Mouse (Mus musculus): ENCODE measurements around the gene Awat2.
A peak's percentile ranks its signal among the peaks of the same experiment; 100 is the strongest.

GRCm38 (mm10) chrX:100392304-100392703, 50.2 kb downstream of the Awat2 start:
- TF ChIP-seq CTCF (IDR thresholded peaks at IDR 0.05) (peak; percentile 79), EP300 (IDR thresholded peaks at IDR 0.05) (no peak)

Measured in lung, postnatal 0 days (tissue).